In genomic region chr16:7352808-7353207, GRCm38 (mm10) we compare ENCODE assay signal across 15 mouse cellular contexts.
DNase-seq lines count a peak whose midpoint lies in the region; ATAC-seq and TF ChIP-seq lines count a peak whose summit lies in the region.
"Had no signal": no experiment of that assay in that cellular context is flagged by ENCODE, and none has a peak within 500 bp of the region (broad histone marks: within the 10 kb centered on the region; RNA-seq: fewer than 3 reads in every experiment).

No protein-coding gene starts in this region.

- WGBS in hindbrain, embryonic 10.5 days: 73% methylated on average over 16 of the region's 16 CpGs
- 52% methylated on average over 16 of the region's 16 CpGs for WGBS in neural tube, embryonic 15.5 days

- H3K36me3 ChIP-seq in hindbrain, embryonic 10.5 days: no peaks in the 10 kb centered on the region
- H3K36me3 ChIP-seq in neural tube, embryonic 15.5 days: no peaks in the 10 kb centered on the region
- H3K36me3 ChIP-seq: forebrain, embryonic 10.5 days; heart, embryonic 15.5 days had no signal

- H3K4me2 ChIP-seq in neural tube, embryonic 15.5 days: no peak overlapping the region
- H3K4me2 ChIP-seq: heart, embryonic 15.5 days had no signal

- DNase-seq in layer of hippocampus, adult 2 months (ENCODE audit: low spot score in 2 of 2): no peak
- no peak for DNase-seq in layer of hippocampus, postnatal 10 days (ENCODE audit: low spot score in 2 of 2)
- DNase-seq in retina, postnatal 1 day: peak; percentile 30
- DNase-seq in retina, embryonic 14.5 days (ENCODE audit: low spot score): no peak
- DNase-seq in hindbrain, embryonic 10.5 days (ENCODE audit: low spot score): no peak
- DNase-seq in right cerebral cortex, postnatal 14 days: no peak
- DNase-seq: cerebellum, adult 9-10 months; right cerebral cortex, postnatal 25 days; thymus, postnatal 25 days had no signal

- peaks cover 15% of the 10 kb centered on the region for H3K4me1 ChIP-seq in hindbrain, embryonic 10.5 days (replicated peaks)
- peaks cover 34% of the 10 kb centered on the region for H3K4me1 ChIP-seq in neural tube, embryonic 15.5 days
- H3K4me1 ChIP-seq: heart, embryonic 15.5 days had no signal

- no peak for TF ChIP-seq CTCF in layer of hippocampus, adult 2 months (conservative IDR thresholded peaks at IDR 0.05)

- no peak overlapping the region for H3K9ac ChIP-seq in neural tube, embryonic 15.5 days (replicated peaks)
- H3K9ac ChIP-seq: heart, embryonic 15.5 days; liver, embryonic 14.5 days had no signal

- no peaks in the 10 kb centered on the region for H3K27me3 ChIP-seq in hindbrain, embryonic 10.5 days (ENCODE audit: insufficient read depth, poor library complexity, severe bottlenecking)
- no peaks in the 10 kb centered on the region for H3K27me3 ChIP-seq in neural tube, embryonic 15.5 days (replicated peaks)
- H3K27me3 ChIP-seq: heart, embryonic 15.5 days had no signal

- H3K27ac ChIP-seq in layer of hippocampus, adult 2 months: peak overlapping the region; percentile 59
- peak overlapping the region; percentile 23; the same call in 1 of the 2 replicates for H3K27ac ChIP-seq in hindbrain, embryonic 10.5 days
- peak overlapping the region; percentile 39 for H3K27ac ChIP-seq in neural tube, embryonic 15.5 days (replicated peaks)
- H3K27ac ChIP-seq: forebrain, embryonic 10.5 days; heart, embryonic 15.5 days; liver, embryonic 14.5 days had no signal

- H3K4me3 ChIP-seq in layer of hippocampus, adult 2 months: no peak overlapping the region
- H3K4me3 ChIP-seq in hindbrain, embryonic 10.5 days: no peak overlapping the region
- H3K4me3 ChIP-seq in neural tube, embryonic 15.5 days (replicated peaks): no peak overlapping the region
- H3K4me3 ChIP-seq: forebrain, embryonic 10.5 days; heart, embryonic 15.5 days had no signal

- no peak for ATAC-seq in neural tube, embryonic 15.5 days (ENCODE audit: low FRiP score)
- ATAC-seq: CD4-positive, CD25-positive, alpha-beta regulatory T cell, adult 4 months; inflammation-experienced regulatory T-cells, adult 6 months had no signal

- no peaks in the 10 kb centered on the region for H3K9me3 ChIP-seq in hindbrain, embryonic 10.5 days
- H3K9me3 ChIP-seq in neural tube, embryonic 15.5 days (replicated peaks): no peaks in the 10 kb centered on the region
- H3K9me3 ChIP-seq: forebrain, embryonic 10.5 days; heart, embryonic 15.5 days had no signal
